Mouse (Mus musculus): ENCODE measurements around the gene Slc25a35.
"Not testable (repeated sequence)": the region's sequence is repeated elsewhere in the genome, so short reads cannot be mapped to it uniquely, and the experiment has no call there.

The Slc25a35 gene

GRCm38 (mm10) chr11:69008182-69009121, 40.5 kb downstream of the Slc25a35 start, which contains the start of gene Pfas:
Gene Pfas, minus strand, starts transcription at chr11:69008460.
- DNase-seq = peak; percentile 94

- no peak for DNase-seq
Measured at GRCm38 (mm10) chr11:69009508-69009907, 41.6 kb downstream of the Slc25a35 start.

DNA sequence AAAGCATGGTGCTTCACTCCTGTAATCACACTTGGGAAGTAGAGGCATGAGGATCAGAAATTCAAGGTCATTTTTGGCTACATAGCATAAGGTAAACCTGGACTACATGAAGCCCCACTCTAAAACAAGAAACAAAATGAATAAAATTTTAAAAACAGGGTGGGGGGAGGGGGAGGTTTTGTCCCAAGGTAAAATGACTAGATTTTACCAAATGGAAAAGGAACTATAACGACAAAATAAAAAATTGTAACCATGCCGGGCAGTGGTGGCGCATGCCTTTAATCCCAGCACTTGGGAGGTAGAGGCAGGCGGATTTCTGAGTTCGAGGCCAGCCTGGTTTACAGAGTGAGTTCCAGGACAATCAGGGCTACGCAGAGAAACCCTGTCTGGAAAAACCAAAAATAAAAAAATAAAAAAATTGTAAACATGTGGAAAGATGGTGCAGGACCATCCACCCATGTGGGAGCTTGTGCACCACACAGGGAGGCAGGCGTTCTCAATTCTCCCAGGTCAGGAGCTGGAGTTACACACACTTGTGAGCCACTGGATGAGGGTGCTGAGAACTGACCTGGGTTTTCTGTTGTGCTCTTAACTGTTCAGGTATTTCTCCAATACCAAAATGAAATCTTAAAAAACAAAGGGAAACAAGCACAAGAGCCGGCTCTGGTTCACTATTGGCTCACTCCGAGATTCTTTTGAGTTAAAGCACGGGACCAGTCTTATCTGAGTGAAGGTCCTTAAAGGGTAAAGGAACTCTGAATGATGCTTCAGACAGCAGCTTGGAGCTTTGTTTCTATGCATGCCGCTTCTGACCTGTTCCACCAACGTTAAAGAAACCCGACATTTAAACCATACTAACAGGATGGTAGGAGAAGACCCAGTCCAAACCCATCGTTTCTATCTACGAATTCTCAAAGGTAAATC, 42.7 kb downstream of the Slc25a35 start:
- DNase-seq = no peak

DNA sequence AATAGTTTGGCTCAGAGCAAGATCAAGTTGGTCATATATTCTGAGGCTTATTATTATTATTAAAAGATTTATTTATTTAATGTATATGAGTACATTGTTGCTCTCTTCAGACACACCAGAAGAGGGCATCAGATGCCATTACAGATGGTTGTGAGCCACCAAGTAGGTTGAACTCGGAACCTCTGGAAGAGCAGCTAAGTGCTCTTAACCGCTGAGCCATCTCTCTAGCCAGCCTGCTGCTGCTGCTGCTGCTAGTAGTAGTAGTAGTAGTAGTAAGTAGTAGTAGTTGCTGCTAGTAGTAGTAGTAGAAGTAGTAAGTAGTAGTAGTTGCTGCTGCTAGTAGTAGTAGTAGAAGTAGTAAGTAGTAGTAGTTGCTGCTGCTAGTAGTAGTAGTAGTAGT, 43.5 kb downstream of the Slc25a35 start:
- DNase-seq = not testable (repeated sequence)

DNA sequence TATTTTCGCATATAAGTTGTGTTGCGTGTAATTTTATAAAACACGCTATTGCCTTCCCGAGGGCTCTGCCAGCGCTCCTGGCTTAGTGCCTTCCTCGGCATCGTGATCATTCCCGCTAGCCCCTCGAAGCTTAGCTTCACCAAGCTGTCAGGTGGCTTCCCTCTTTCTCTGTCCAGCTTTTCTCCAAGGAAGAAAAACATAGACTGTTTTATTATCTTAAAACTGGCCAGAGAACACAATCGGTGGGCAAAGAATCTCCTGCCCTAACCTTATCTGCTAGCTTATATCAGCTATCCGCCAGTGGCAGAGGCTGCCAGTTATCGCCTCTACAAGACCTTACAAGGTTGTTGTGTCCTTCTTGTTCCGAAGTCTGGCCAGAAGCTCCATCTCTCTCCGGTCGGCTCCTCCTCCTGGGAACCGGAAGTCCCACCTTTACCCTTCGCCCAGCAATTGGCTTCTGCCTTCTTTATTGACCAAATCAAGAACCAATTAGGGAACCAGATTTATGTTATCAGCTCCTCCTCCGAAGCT, 44.2 kb downstream of the Slc25a35 start:
- DNase-seq = peak; percentile 81

GRCm38 (mm10) chr11:69015644-69016441, 47.9 kb downstream of the Slc25a35 start, which contains the start of gene Ctc1:
Gene Ctc1, plus strand, starts transcription at chr11:69015911.
- DNase-seq = peak; percentile 91

DNA sequence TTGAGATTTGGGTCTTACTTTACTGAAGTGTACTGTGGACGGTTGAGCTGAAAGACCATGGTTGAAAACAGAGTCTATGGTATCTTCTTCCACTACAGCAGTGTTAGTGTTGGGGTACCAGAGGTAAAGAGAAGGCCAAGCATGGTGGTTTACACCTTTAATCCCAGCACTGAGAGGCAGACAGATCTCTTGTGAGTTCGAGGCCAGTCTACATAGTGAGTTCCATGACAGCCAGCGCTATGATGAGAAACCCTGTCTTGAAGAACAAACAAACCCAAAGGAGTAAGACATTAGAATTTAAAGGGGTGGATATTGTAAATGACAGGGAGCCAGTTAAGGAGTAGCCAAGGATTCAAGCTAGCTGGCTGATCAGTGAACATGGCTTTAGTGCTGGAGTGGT, 48.8 kb downstream of the Slc25a35 start:
- DNase-seq = no peak

- DNase-seq = no peak
Measured at GRCm38 (mm10) chr11:69020691-69021090, 52.8 kb downstream of the Slc25a35 start.

All from right cerebral cortex, postnatal 25 days (tissue).